Mouse (Mus musculus) left cerebral cortex, postnatal 25 days (tissue): ENCODE measurements at regions not wholly inside any gene's neighbourhood (a gene's known extent, or its start where the extent isn't known, plus 50 kb on each side); places are given as distances from the start of the nearest gene placed in this dataset.
"Not testable (repeated sequence)": the region's sequence is repeated elsewhere in the genome, so short reads cannot be mapped to it uniquely, and the experiment has no call there.

ENCODE experiments used
- DNase-seq, 2 experiments: peaks; one replicate each; pipeline ENCODE4 v3.0.0; 2022; ENCODE audit warnings: low spot score in 2 of 2, mixed read lengths in 1 of 2
- intact Hi-C: fragments of 180-260 bp; cut with DNase I; formaldehyde crosslinking; loops from one replicate; pipeline ENCODE4 v1.15.1; 2025

- DNase-seq = peak; percentile 27 to 28
- intact Hi-C loops = no loop called here
Measured at GRCm38 (mm10) chr1:18058211-18058971, 87.3 kb downstream of the Crisp4 start.

GRCm38 (mm10) chr1:18057646-18058210 lies 88.0 kb downstream of the Crisp4 start:
- peak; percentile 10 to 19 for DNase-seq
- intact Hi-C loops = no loop called here

- DNase-seq, intact Hi-C loops: not testable (repeated sequence)
Measured at GRCm38 (mm10) chr1:18057003-18057402, 88.7 kb downstream of the Crisp4 start.

GRCm38 (mm10) chr1:18030226-18030625 lies 115.5 kb downstream of the Crisp4 start:
- intact Hi-C loops = no loop called here
- DNase-seq = peak in 1 of 2 experiments; percentile 4

- intact Hi-C loops = not testable (repeated sequence)
- peak; percentile 17 to 21 for DNase-seq
Measured at GRCm38 (mm10) chr1:18012941-18013340, 132.8 kb downstream of the Crisp4 start.

GRCm38 (mm10) chr1:17980604-17981003 lies 165.1 kb downstream of the Crisp4 start:
- intact Hi-C loops = loop anchor here (1.0 to 10.0 kb wide), 2 partner anchors 126 to 816 kb away; no protein-coding TSS in a partner anchor
- peak; percentile 56 to 71 for DNase-seq

- no peak for DNase-seq
- intact Hi-C loops = no loop called here
Measured at GRCm38 (mm10) chr1:17978086-17978485, 167.6 kb downstream of the Crisp4 start.

- intact Hi-C loops, DNase-seq: not testable (repeated sequence)
Measured at GRCm38 (mm10) chr1:17956881-17957280, 188.8 kb downstream of the Crisp4 start.

- intact Hi-C loops = not testable (repeated sequence)
Measured at GRCm38 (mm10) chr1:17932108-17932810, 213.4 kb downstream of the Crisp4 start.

More at GRCm38 (mm10) chr1:17932108-17932810, 213.4 kb downstream of the Crisp4 start:
- DNase-seq = not testable (repeated sequence)
